Mouse (Mus musculus) CH12.LX (cell line): ENCODE measurements around the gene Morn2. TPM values are rescaled to one million over a fixed set of nuclear protein-coding genes. Genes with fewer than 3 reads are reported as not detected.
"Not testable (repeated sequence)": the region's sequence is repeated elsewhere in the genome, so short reads cannot be mapped to it uniquely, and the experiment has no call there.

Source experiments
- DNase-seq: peaks from one replicate; pipeline ENCODE4 v3.0.0-alpha.2; 2013; ENCODE audit errors: extremely low read depth
- H3K27ac ChIP-seq: 2 replicates; pipeline ENCODE4 v1.5.1; 2012; ENCODE audit warnings: low read depth, mild to moderate bottlenecking, control low read depth, moderate library complexity; ENCODE audit not compliant: insufficient read depth
- H3K27me3 ChIP-seq: replicated peaks from 2 replicates; pipeline ENCODE3; 2012; ENCODE audit warnings: inconsistent platforms
- H3K36me3 ChIP-seq, 2 experiments: replicated peaks in 1 of 2; 2 replicates each; pipeline versions ENCODE3 to v1.6.1; 2012; ENCODE audit warnings: inconsistent platforms in 1 of 2, low read length in 1 of 2, mild to moderate bottlenecking in 1 of 2, mixed read lengths in 1 of 2, moderate library complexity in 1 of 2; ENCODE audit not compliant: control insufficient read depth in 1 of 2, insufficient read depth in 1 of 2
- H3K4me1 ChIP-seq, 2 experiments: 2 replicates each; pipeline ENCODE4 v1.6.1; 2012; ENCODE audit warnings: inconsistent platforms in 1 of 2, moderate library complexity in 1 of 2; ENCODE audit not compliant: insufficient read depth in 2 of 2, control insufficient read depth in 1 of 2
- H3K4me2 ChIP-seq: 2 replicates; pipeline ENCODE4 v1.6.1; 2012; ENCODE audit warnings: low read depth, mild to moderate bottlenecking, control low read depth; ENCODE audit not compliant: poor library complexity, insufficient read depth, severe bottlenecking
- H3K4me3 ChIP-seq, 3 experiments: fragments of 150-350 bp in 1 of 3; sonication (generic) in 1 of 3; replicated peaks in 1 of 3; 2 replicates each; pipeline versions ENCODE3 to v1.5.1; 2011 to 2012; ENCODE audit warnings: low read depth in 2 of 3, low read length in 2 of 3, mild to moderate bottlenecking in 2 of 3, moderate library complexity in 2 of 3, control low read depth in 1 of 3, improper control_type of control experiment in 1 of 3, inconsistent platforms in 1 of 3, mixed read lengths in 1 of 3; ENCODE audit not compliant: poor library complexity in 1 of 3
- H3K79me2 ChIP-seq: replicated peaks from 2 replicates; pipeline ENCODE4 v1.6.1; 2012; ENCODE audit warnings: mild to moderate bottlenecking, moderate library complexity; ENCODE audit not compliant: control insufficient read depth, poor library complexity, insufficient read depth, severe bottlenecking; ENCODE audit errors: extremely low read depth
- H3K9ac ChIP-seq: 2 replicates; pipeline ENCODE4 v1.6.1; 2012; ENCODE audit warnings: low read depth, mild to moderate bottlenecking, control low read depth, moderate library complexity; ENCODE audit not compliant: insufficient read depth
- H3K9me3 ChIP-seq: replicated peaks from 2 replicates; pipeline ENCODE3; 2012; ENCODE audit warnings: low read length, inconsistent platforms, mixed read lengths
- BHLHE40 ChIP-seq: IDR thresholded peaks from 2 replicates; pipeline ENCODE4 v1.6.1; 2011; ENCODE audit warnings: mild to moderate bottlenecking, low read depth, low read length, improper control_type of control experiment
- CHD2 ChIP-seq: IDR thresholded peaks from 2 replicates; pipeline ENCODE4 v1.6.1; 2011; ENCODE audit warnings: low read length, improper control_type of control experiment
- IRF4 ChIP-seq: IDR thresholded peaks from 2 replicates; pipeline ENCODE4 v1.6.1; 2014; ENCODE audit warnings: low read depth, mild to moderate bottlenecking, inconsistent platforms, low read length, improper control_type of control experiment
- JUND ChIP-seq: conservative IDR thresholded peaks from 2 replicates; pipeline ENCODE4 v1.6.1; 2011; ENCODE audit warnings: low read depth, low read length, improper control_type of control experiment
- KAT2A ChIP-seq: IDR thresholded peaks from 2 replicates; pipeline ENCODE4 v1.6.1; 2012; ENCODE audit warnings: low read length, improper control_type of control experiment, inconsistent platforms; ENCODE audit not compliant: insufficient replicate concordance
- MAFK ChIP-seq: IDR thresholded peaks from 2 replicates; pipeline ENCODE4 v1.6.1; 2011; ENCODE audit warnings: low read length, improper control_type of control experiment; ENCODE audit not compliant: insufficient replicate concordance
- MAZ ChIP-seq: IDR thresholded peaks from 2 replicates; pipeline ENCODE4 v1.6.1; 2012; ENCODE audit warnings: low read depth, mild to moderate bottlenecking, inconsistent platforms, low read length, improper control_type of control experiment, moderate library complexity
- MYC ChIP-seq: IDR thresholded peaks from 2 replicates; pipeline ENCODE4 v1.6.1; 2011; ENCODE audit warnings: low read depth, mild to moderate bottlenecking, improper control_type of control experiment, low read length
- NELFE ChIP-seq: IDR thresholded peaks from 2 replicates; pipeline ENCODE4 v1.6.1; 2011; ENCODE audit warnings: low read depth, low read length, improper control_type of control experiment
- POLR2AphosphoS2 ChIP-seq: IDR thresholded peaks from 2 replicates; pipeline ENCODE4 v1.6.1; 2011; ENCODE audit warnings: low read depth, low read length, improper control_type of control experiment
- SIN3A ChIP-seq: IDR thresholded peaks from 2 replicates; pipeline ENCODE4 v1.6.1; 2012; ENCODE audit warnings: low read length, improper control_type of control experiment, inconsistent platforms
- UBTF ChIP-seq: IDR thresholded peaks from 2 replicates; pipeline ENCODE4 v1.6.1; 2012; ENCODE audit warnings: low read depth, mild to moderate bottlenecking, inconsistent platforms, low read length, improper control_type of control experiment, moderate library complexity
- USF2 ChIP-seq: conservative IDR thresholded peaks from 2 replicates; pipeline ENCODE4 v1.6.1; 2011; ENCODE audit warnings: low read depth, low read length, improper control_type of control experiment
- ZMIZ1 ChIP-seq: IDR thresholded peaks from 2 replicates; pipeline ENCODE4 v1.6.1; 2012; ENCODE audit warnings: low read depth, mild to moderate bottlenecking, inconsistent platforms, low read length, improper control_type of control experiment
- ZNF384 ChIP-seq: IDR thresholded peaks from 2 replicates; pipeline ENCODE4 v1.6.1; 2012; ENCODE audit warnings: low read depth, low read length, improper control_type of control experiment, inconsistent platforms
- dilution Hi-C: fragments of 300-500 bp; cut with MboI; formaldehyde crosslinking; loops from 2 replicates; pipeline ENCODE4 v1.14.3; 2020; ENCODE audit warnings: low sequenced_read_pairs; ENCODE audit not compliant: extremely low pct_unique_long_range_greater_than_20kb, extremely low pct_ligation_motif_present
- in situ Hi-C: fragments of 300-500 bp; cut with MboI; formaldehyde crosslinking; loops from 3 replicates; pipeline ENCODE4 v1.14.3; 2019; ENCODE audit warnings: low sequenced_read_pairs, low pct_ligation_motif_present, low pct_unique_long_range_greater_than_20kb, mixed read lengths
- polyA plus RNA-seq: library from polyadenylated mRNA; unstranded; fragments of >175 nt; gene quantifications from 2 replicates; pipeline ENCODE4 v1.2.1, GENCODE M21; 2012; ENCODE audit warnings: low read depth; ENCODE audit not compliant: insufficient read length
- total RNA-seq, 2 experiments: library from RNA; depleted of rRNA; stranded (reverse); fragments of 300-350 nt in 1 of 2; fragments of >200 nt in 1 of 2; gene quantifications; 2 replicates each; pipeline ENCODE4 v1.2.3; 2012 to 2014

Morn2 gene
- total and polyA plus RNA-seq, 3 experiments: 14.5 to 18.4 (median 17.2) TPM

GRCm38 (mm10) chr17:80267065-80267464 is 22.9 kb upstream of the Morn2 start:
- H3K9ac ChIP-seq: no peak overlapping the region
- no peak overlapping the region for H3K4me3 ChIP-seq
- H3K9me3 ChIP-seq: no peaks in the 10 kb centered on the region
- DNase-seq: no peak
- no peaks in the 10 kb centered on the region for H3K4me1 ChIP-seq
- dilution Hi-C loops: no loop called here
- no peak overlapping the region for H3K27ac ChIP-seq
- in situ Hi-C loops: no loop called here
- no peaks in the 10 kb centered on the region for H3K79me2 ChIP-seq
- no peak overlapping the region for H3K4me2 ChIP-seq
- H3K27me3 ChIP-seq: no peaks in the 10 kb centered on the region
- no peak for TF ChIP-seq ZMIZ1
- no peak for TF ChIP-seq USF2
- TF ChIP-seq MAFK: no peak
- no peak for TF ChIP-seq MYC
- TF ChIP-seq BHLHE40: no peak
- no peak for TF ChIP-seq JUND
- no peak for TF ChIP-seq ZNF384
- no peak for TF ChIP-seq UBTF
- H3K36me3 ChIP-seq: peaks cover 74 to 87% of the 10 kb centered on the region in 2 experiments

- H3K36me3 ChIP-seq: peaks cover 74 to 90% of the 10 kb centered on the region in 2 experiments
- no peaks in the 10 kb centered on the region for H3K4me1 ChIP-seq
- dilution Hi-C loops (no loop called here), in situ Hi-C loops (no loop called here)
- no peaks in the 10 kb centered on the region for H3K9me3 ChIP-seq
- no peak for TF ChIP-seq IRF4
- no peak for TF ChIP-seq SIN3A
- no peak for TF ChIP-seq KAT2A
- TF ChIP-seq CHD2: no peak
- no peak for TF ChIP-seq NELFE
- TF ChIP-seq MAZ: no peak
- no peak for TF ChIP-seq POLR2AphosphoS2
- no peaks in the 10 kb centered on the region for H3K79me2 ChIP-seq
- no peak overlapping the region for H3K4me3 ChIP-seq
- H3K27ac ChIP-seq: no peak overlapping the region
- no peak for DNase-seq
- no peaks in the 10 kb centered on the region for H3K27me3 ChIP-seq
- H3K9ac ChIP-seq: no peak overlapping the region
- no peak overlapping the region for H3K4me2 ChIP-seq
Measured at GRCm38 (mm10) chr17:80268151-80268550, 21.9 kb upstream of the Morn2 start.

- H3K27me3 ChIP-seq, H3K9me3 ChIP-seq, H3K9ac ChIP-seq, H3K4me3 ChIP-seq, H3K27ac ChIP-seq, H3K4me2 ChIP-seq, H3K4me1 ChIP-seq, DNase-seq, dilution Hi-C loops, in situ Hi-C loops, H3K79me2 ChIP-seq: not testable (repeated sequence)
- peaks cover 66 to 90% of the 10 kb centered on the region in 2 experiments for H3K36me3 ChIP-seq
Measured at GRCm38 (mm10) chr17:80270622-80271021, 19.4 kb upstream of the Morn2 start.
